Mouse (Mus musculus) ES-E14 (cell line): ENCODE measurements around the gene Senp8. TPM values are rescaled to one million over a fixed set of nuclear protein-coding genes. Genes with fewer than 3 reads are reported as not detected.

ENCODE experiments used
- DNase-seq: peaks from one replicate; pipeline ENCODE4 v3.0.0-alpha.2; 2013; ENCODE audit warnings: low read depth, low spot score
- H3K27ac ChIP-seq: 2 replicates; pipeline ENCODE4 v1.5.1; 2012; ENCODE audit warnings: low read depth, mild to moderate bottlenecking, low read length, moderate library complexity, mixed read lengths; ENCODE audit not compliant: poor library complexity, insufficient read depth, severe bottlenecking
- H3K36me3 ChIP-seq: 2 replicates; pipeline ENCODE4 v1.6.1; 2012; ENCODE audit warnings: mild to moderate bottlenecking, low read length, moderate library complexity, mixed read lengths; ENCODE audit not compliant: control insufficient read depth, poor library complexity, insufficient read depth, severe bottlenecking
- H3K4me1 ChIP-seq, 2 experiments: fragments of 150-350 bp in 1 of 2; sonication (generic) in 1 of 2; 2 replicates each; pipeline ENCODE4 v1.6.1; 2012; ENCODE audit warnings: low read length in 2 of 2, mild to moderate bottlenecking in 1 of 2, mixed read lengths in 1 of 2; ENCODE audit not compliant: control insufficient read depth in 2 of 2, insufficient read depth in 2 of 2, poor library complexity in 1 of 2
- H3K4me3 ChIP-seq, 2 experiments: fragments of 150-350 bp in 1 of 2; sonication (generic) in 1 of 2; 2 replicates each; pipeline ENCODE4 v1.5.1; 2012; ENCODE audit warnings: low read length in 2 of 2, low read depth in 1 of 2, mild to moderate bottlenecking in 1 of 2, mixed read lengths in 1 of 2; ENCODE audit not compliant: insufficient read depth in 1 of 2, poor library complexity in 1 of 2, severe bottlenecking in 1 of 2
- H3K9ac ChIP-seq: 2 replicates; pipeline ENCODE4 v1.6.1; 2012; ENCODE audit warnings: low read depth, mild to moderate bottlenecking, low read length, mixed read lengths; ENCODE audit not compliant: poor library complexity, insufficient read depth, severe bottlenecking
- H3K9me3 ChIP-seq: fragments of 150-350 bp; sonication (generic); 2 replicates; pipeline ENCODE4 v1.6.1; 2012; ENCODE audit warnings: low read depth, mild to moderate bottlenecking, low read length; ENCODE audit not compliant: control insufficient read depth, insufficient read depth
- CHD2 ChIP-seq: IDR thresholded peaks from 2 replicates; pipeline ENCODE4 v1.6.1; 2014; ENCODE audit warnings: mild to moderate bottlenecking, low read depth, low read length, inconsistent platforms
- HCFC1 ChIP-seq: IDR thresholded peaks from 2 replicates; pipeline ENCODE4 v1.6.1; 2012; ENCODE audit warnings: low read length, inconsistent platforms, borderline replicate concordance; ENCODE audit not compliant: insufficient read depth
- MAFK ChIP-seq: IDR thresholded peaks from 2 replicates; pipeline ENCODE4 v1.6.1; 2014; ENCODE audit warnings: mild to moderate bottlenecking, low read depth, low read length, inconsistent platforms; ENCODE audit not compliant: insufficient read depth
- ZC3H11A ChIP-seq: IDR thresholded peaks from 2 replicates; pipeline ENCODE4 v1.6.1; 2012; ENCODE audit warnings: low read depth, mild to moderate bottlenecking, inconsistent platforms, low read length, borderline replicate concordance
- ZNF384 ChIP-seq: IDR thresholded peaks from 2 replicates; pipeline ENCODE4 v1.6.1; 2012; ENCODE audit warnings: low read depth, low read length, inconsistent platforms
- in situ Hi-C, 2 experiments: fragments of 600-800 bp; cut with MboI; formaldehyde crosslinking; loops; one replicate each; pipeline ENCODE4 v1.15.1; 2025; ENCODE audit warnings: low sequenced_read_pairs in 2 of 2, inconsistent platforms in 1 of 2; ENCODE audit not compliant: unreplicated experiment in 2 of 2
- total RNA-seq: library from RNA; depleted of rRNA; stranded (reverse); fragments of 300-350 nt; gene quantifications from 2 replicates; pipeline ENCODE4 v1.2.3, GENCODE M21; 2012

Senp8 gene
- total RNA-seq, 1 experiment, result 5.0 TPM

DNA sequence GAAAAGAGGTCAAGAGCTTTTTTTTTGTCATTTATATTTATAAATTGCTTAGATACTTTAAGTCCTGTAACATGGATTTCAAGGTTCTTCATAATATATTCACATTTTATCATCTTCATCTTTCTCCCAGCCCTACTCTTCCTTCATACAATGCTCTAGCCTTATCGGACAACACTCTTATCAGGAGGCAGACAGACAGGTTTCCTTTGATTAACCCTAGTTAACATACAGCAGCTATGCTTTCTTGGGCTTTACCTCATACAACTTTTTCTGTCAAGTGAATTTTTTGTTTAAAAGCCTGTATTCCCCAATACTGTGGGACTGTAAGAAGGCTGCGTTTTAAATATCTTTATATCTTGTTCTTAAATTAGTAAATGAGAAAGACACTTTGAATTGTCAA, 2.1 kb downstream of the Senp8 start:
- in situ Hi-C loops, result no loop called here
- no peak overlapping the region for H3K9ac ChIP-seq
- H3K4me1 ChIP-seq, result peaks cover 2 to 4% of the 10 kb centered on the region in 2 experiments; a peak in 2 of 4 replicates
- H3K27ac ChIP-seq, result no peak overlapping the region
- TF ChIP-seq HCFC1 (no peak), ZC3H11A (no peak), MAFK (no peak), CHD2 (no peak), ZNF384 (no peak)
- H3K4me3 ChIP-seq, result peak overlapping the region in 1 of 2 experiments; percentile 97; a peak in 1 of 4 replicates
- H3K9me3 ChIP-seq, result no peaks in the 10 kb centered on the region
- no peak for DNase-seq
- H3K36me3 ChIP-seq, result no peaks in the 10 kb centered on the region

DNA sequence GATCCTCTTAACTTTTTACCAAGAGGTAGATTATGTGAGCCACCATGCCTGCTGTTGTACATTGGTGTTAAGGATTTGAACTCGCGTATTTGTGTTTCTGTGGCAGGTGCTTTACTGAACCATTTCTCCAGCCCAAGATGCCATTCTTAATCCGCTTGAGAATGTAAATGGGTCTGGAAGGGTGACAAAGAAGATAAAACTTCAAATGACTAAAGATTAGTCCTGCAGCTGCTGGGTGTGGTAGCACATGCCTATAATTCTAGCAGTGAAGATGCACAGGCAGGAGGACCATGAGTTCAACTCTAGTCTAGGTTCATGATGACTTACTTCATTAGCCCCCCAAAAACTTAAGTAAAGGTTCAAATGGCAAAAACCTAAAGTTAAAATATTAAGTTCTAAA, 6.6 kb downstream of the Senp8 start:
- H3K36me3 ChIP-seq, result no peaks in the 10 kb centered on the region
- H3K9me3 ChIP-seq, result no peaks in the 10 kb centered on the region
- no peak overlapping the region for H3K9ac ChIP-seq
- DNase-seq, result no peak
- peaks cover 1 to 2% of the 10 kb centered on the region in 2 experiments; a peak in 2 of 4 replicates for H3K4me1 ChIP-seq
- in situ Hi-C loops, result no loop called here
- no peak overlapping the region for H3K27ac ChIP-seq
- H3K4me3 ChIP-seq, result no peak overlapping the region
- no peak for TF ChIP-seq HCFC1
- no peak for TF ChIP-seq CHD2
- no peak for TF ChIP-seq ZC3H11A
- TF ChIP-seq MAFK, result no peak
- no peak for TF ChIP-seq ZNF384

DNA sequence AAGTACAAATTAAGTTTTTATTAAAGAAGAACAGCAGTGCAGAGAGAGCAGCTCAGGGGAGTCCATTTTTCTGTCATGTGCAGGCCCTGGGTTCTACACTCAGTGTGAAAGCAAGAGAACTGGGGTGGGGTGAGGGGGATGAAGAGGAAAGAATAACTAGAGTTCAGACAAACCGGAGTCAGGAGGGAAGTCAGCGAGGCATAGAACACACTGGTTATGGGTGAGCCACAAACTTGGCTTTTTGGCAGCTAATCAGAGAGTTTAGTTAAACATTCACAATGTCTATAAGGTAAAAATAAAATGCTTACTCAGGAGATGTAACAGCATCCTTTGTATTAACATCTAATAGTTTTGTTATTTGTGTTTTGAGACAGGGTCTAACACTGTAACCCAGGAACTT, 9.9 kb downstream of the Senp8 start:
- Histone ChIP-seq H3K9ac (no peak overlapping the region), H3K4me1 (no peaks in the 10 kb centered on the region), H3K36me3 (no peaks in the 10 kb centered on the region; the same call in 1 of the 2 replicates), H3K9me3 (no peaks in the 10 kb centered on the region), H3K4me3 (no peak overlapping the region), H3K27ac (no peak overlapping the region)
- TF ChIP-seq ZNF384, result no peak
- in situ Hi-C loops, result no loop called here
- no peak for DNase-seq

DNA sequence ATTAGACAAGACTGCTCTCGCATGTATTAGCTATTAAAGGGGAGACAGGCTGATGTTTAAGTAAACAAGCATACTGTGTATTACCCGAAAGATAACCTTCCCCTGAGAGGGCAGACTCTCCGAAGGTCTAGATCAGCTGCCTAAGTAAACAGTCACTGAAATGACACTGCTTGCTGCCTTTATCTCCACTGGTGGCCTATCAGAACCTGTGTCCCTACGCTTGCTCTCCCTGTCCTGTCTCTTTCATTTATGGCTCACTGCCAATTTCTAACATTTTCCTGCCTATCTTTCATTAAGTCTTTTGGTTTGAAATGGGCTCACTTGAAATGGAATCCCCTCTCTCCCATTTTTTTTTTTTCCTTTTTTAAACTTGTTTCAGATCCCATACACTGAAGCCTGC, 15.1 kb downstream of the Senp8 start:
- Histone ChIP-seq H3K36me3 (no peaks in the 10 kb centered on the region; the same call in 1 of the 2 replicates), H3K9ac (no peak overlapping the region), H3K4me3 (no peak overlapping the region), H3K9me3 (no peaks in the 10 kb centered on the region), H3K4me1 (no peaks in the 10 kb centered on the region), H3K27ac (no peak overlapping the region)
- in situ Hi-C loops, result no loop called here
- DNase-seq, result no peak
- no peak for TF ChIP-seq CHD2
- TF ChIP-seq ZNF384, result no peak
- TF ChIP-seq MAFK, result no peak
- no peak for TF ChIP-seq ZC3H11A

DNA sequence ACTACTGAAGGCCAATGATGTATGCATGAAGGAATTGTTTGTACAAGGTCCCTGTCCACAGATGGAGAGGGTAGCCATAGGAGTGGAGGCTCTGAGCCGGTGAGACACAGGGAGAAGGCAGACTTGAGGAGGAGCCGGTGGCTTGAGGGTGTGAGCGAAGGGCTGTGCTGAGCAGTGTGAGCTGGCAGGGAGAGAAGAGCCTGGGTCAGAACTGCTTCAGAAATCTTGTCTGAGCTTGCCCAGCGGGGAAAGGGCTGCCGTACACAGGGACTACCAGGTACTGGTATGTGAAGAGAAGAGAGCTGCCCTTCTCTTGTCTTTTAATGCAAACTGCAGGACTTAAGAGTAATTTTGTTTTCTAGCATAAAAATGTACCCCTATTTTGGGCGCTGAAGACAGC, 17.4 kb downstream of the Senp8 start:
- Histone ChIP-seq H3K36me3 (no peaks in the 10 kb centered on the region; the same call in 1 of the 2 replicates), H3K27ac (no peak overlapping the region), H3K9ac (no peak overlapping the region), H3K4me1 (no peaks in the 10 kb centered on the region), H3K4me3 (no peak overlapping the region), H3K9me3 (no peaks in the 10 kb centered on the region)
- in situ Hi-C loops, result no loop called here
- TF ChIP-seq HCFC1 (no peak), ZC3H11A (no peak), MAFK (no peak), CHD2 (no peak), ZNF384 (no peak)
- no peak for DNase-seq
